Mouse (Mus musculus): ENCODE data around the gene Slc6a3. TPM values are rescaled to one million over a fixed set of nuclear protein-coding genes. Genes with fewer than 3 reads are reported as not detected.

The Slc6a3 gene
- polyA plus RNA-seq, 1 experiment from 2014 or later, result 0.75 TPM

GRCm38 (mm10) chr13:73508817-73509550 lies 27.6 kb upstream of the Slc6a3 start:
- no peaks in the 10 kb centered on the region for H3K27me3 ChIP-seq
- H3K4me2 ChIP-seq, result no peak overlapping the region
- peaks cover 99% of the 10 kb centered on the region for H3K36me3 ChIP-seq (replicated peaks)
- H3K4me1 ChIP-seq (replicated peaks), result no peaks in the 10 kb centered on the region
- H3K4me3 ChIP-seq (replicated peaks), result no peak overlapping the region
- H3K9ac ChIP-seq, result no peak overlapping the region
- H3K27ac ChIP-seq (replicated peaks), result no peak overlapping the region
- H3K9me3 ChIP-seq (replicated peaks), result no peaks in the 10 kb centered on the region
- ATAC-seq (ENCODE audit: insufficient read depth), result no peak
- 88% methylated on average over 8 of the region's 8 CpGs for WGBS (ENCODE audit: insufficient replicate concordance)

DNA sequence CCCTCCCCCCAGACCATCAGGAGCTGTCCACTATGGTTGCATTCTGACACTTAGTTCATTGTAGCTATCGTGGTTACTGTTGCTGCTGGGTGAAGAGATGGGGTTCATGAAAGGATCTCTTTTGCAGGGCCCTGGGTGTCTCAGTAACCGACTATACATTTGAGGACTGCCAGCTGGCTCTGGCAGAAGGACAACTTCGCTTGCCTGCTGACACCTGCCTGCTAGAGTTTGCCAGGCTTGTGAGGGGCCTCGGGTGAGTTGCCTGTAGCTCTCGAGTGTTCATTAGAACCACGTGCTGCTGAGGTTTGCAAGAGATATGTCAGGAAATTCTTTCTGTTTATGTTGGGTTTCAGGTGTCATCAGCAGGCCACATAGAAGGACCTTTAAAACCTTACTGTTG lies 26.7 kb upstream of the Slc6a3 start:
- peaks cover 100% of the 10 kb centered on the region for H3K36me3 ChIP-seq (replicated peaks)
- 83% methylated on average over 6 of the region's 6 CpGs for WGBS (ENCODE audit: insufficient replicate concordance)

DNA sequence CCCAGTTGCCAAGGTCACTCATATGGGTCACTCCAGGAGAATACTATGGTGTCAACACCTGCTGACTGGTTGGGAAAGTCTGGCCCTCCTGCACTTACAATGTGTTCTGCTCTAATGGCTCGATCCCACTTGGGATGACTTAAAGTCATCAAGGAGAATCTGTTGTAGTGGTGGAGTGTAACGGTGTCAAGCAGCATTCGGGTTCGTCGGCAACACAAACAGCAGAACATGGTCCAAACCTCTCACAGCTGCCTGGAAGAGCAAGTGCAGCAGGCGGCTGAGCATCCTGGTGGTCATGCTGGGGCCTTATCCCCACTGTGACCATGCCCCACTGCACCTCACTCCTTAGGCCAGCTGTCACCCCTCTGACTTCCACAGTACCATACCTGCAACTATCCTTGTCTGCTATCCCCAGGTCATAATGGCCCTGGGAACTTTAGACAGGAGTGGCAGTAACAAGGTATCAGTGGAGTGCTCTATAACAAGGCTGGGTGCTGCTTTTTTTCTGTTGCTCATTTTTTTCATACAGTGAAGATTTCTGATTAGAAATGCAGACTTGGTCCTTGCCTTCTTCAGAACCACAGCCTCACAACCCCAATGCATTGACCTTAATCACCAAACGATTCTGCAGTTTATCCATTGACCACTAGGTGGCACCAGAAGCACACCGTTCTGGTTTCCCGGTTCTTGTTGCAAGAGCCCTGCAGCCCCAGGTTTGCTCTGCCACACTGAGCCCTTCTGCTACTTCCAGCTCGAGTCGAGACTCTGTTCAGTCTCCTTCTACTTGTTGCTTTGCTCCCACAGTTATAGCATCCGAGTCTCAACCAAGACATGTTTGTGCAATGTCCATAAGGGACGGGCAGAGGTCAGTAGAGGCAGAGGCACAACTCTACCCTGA lies 23.5 kb upstream of the Slc6a3 start:
- no peaks in the 10 kb centered on the region for H3K27me3 ChIP-seq
- 57% methylated on average over 13 of the region's 13 CpGs for WGBS (ENCODE audit: insufficient replicate concordance)
- ATAC-seq (ENCODE audit: insufficient read depth), result no peak

More for the DNA sequence above, 26.7 kb upstream of the Slc6a3 start:
- Histone ChIP-seq H3K27ac (replicated peaks) (no peak overlapping the region), H3K27me3 (no peaks in the 10 kb centered on the region), H3K4me1 (replicated peaks) (no peaks in the 10 kb centered on the region), H3K4me2 (no peak overlapping the region), H3K9me3 (replicated peaks) (no peaks in the 10 kb centered on the region), H3K4me3 (replicated peaks) (no peak overlapping the region), H3K9ac (no peak overlapping the region)
- no peak for ATAC-seq (ENCODE audit: insufficient read depth)

GRCm38 (mm10) chr13:73516886-73517285 lies 19.7 kb upstream of the Slc6a3 start:
- Histone ChIP-seq H3K4me1 (replicated peaks) (no peaks in the 10 kb centered on the region), H3K4me2 (no peak overlapping the region), H3K36me3 (replicated peaks) (peaks cover 56% of the 10 kb centered on the region), H3K27ac (replicated peaks) (no peak overlapping the region), H3K27me3 (no peaks in the 10 kb centered on the region), H3K9me3 (replicated peaks) (no peaks in the 10 kb centered on the region), H3K9ac (no peak overlapping the region), H3K4me3 (replicated peaks) (no peak overlapping the region)
- WGBS (ENCODE audit: insufficient replicate concordance), result 78% methylated on average over 4 of the region's 4 CpGs
- ATAC-seq (ENCODE audit: insufficient read depth), result peak; percentile 17; the same call in 1 of the 2 replicates

More for the DNA sequence above, 23.5 kb upstream of the Slc6a3 start:
- no peak overlapping the region; the same call in 1 of the 2 replicates for H3K9ac ChIP-seq
- H3K4me3 ChIP-seq (replicated peaks), result no peak overlapping the region
- no peak overlapping the region for H3K4me2 ChIP-seq
- no peak overlapping the region for H3K27ac ChIP-seq (replicated peaks)
- H3K4me1 ChIP-seq (replicated peaks), result no peaks in the 10 kb centered on the region
- H3K36me3 ChIP-seq (replicated peaks), result peaks cover 94% of the 10 kb centered on the region
- no peaks in the 10 kb centered on the region for H3K9me3 ChIP-seq (replicated peaks)

DNA sequence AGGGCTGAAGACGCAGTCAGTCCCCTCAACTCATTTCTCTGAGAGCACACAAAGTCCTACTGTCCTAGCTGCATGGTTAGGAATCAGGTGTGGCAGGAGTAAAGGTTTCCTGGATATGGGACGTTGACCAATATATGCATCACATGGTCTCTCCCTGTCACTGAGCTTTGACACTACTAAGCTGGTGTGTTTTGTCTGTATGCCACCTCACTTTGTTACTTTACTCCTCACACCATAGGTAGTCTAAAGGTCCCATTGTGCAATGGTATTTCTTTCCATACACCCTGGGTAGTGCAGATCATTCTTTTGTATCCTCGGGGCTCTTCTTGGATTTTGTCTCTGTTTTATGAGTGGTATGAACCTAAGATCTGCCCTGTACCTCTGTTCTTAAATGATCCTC lies 2.8 kb upstream of the Slc6a3 start:
- H3K27ac ChIP-seq (replicated peaks), result no peak overlapping the region
- WGBS (ENCODE audit: insufficient replicate concordance), result 68% methylated on average over 3 of the region's 3 CpGs
- no peak overlapping the region for H3K4me2 ChIP-seq
- peaks cover 29% of the 10 kb centered on the region for H3K4me1 ChIP-seq (replicated peaks)
- no peaks in the 10 kb centered on the region for H3K9me3 ChIP-seq (replicated peaks)
- H3K27me3 ChIP-seq, result peaks cover 75% of the 10 kb centered on the region
- H3K9ac ChIP-seq, result no peak overlapping the region
- H3K36me3 ChIP-seq (replicated peaks), result no peaks in the 10 kb centered on the region
- H3K4me3 ChIP-seq (replicated peaks), result no peak overlapping the region
- no peak for ATAC-seq (ENCODE audit: insufficient read depth)

- ATAC-seq (ENCODE audit: insufficient read depth), result no peak
- Histone ChIP-seq H3K4me2 (peak overlapping the region; percentile 88), H3K9ac (peak overlapping the region; percentile 55; the same call in 1 of the 2 replicates), H3K36me3 (replicated peaks) (no peaks in the 10 kb centered on the region), H3K4me3 (replicated peaks) (peak overlapping the region; percentile 57; the same call in 1 of the 2 replicates), H3K9me3 (replicated peaks) (no peaks in the 10 kb centered on the region), H3K4me1 (replicated peaks) (peaks cover 29% of the 10 kb centered on the region), H3K27ac (replicated peaks) (no peak overlapping the region; the same call in 1 of the 2 replicates), H3K27me3 (peaks cover 78% of the 10 kb centered on the region)
- 22% methylated on average over 3 of the region's 3 CpGs for WGBS (ENCODE audit: insufficient replicate concordance)
Observed at GRCm38 (mm10) chr13:73535287-73535686, 1.3 kb upstream of the Slc6a3 start.

DNA sequence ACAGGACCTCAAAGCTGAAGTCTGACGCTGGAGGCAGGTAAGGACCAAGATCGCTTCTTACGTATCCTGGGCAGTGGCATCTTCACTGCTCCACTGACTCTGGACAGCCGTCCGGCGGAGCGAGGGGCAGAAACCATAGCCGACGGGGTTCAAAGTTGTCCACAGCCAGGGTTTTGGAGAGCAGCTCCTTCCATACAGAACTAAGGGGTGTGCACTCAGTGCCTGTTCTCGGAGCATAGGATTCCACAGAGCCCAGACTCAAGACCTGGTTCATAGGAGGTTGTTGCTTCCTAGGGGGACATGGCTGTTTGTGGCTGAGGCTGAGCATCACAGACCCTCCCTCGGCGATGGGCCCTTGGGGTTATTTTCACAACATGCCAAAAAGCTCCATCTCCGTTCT lies 277 bp downstream of the Slc6a3 start:
- no peak overlapping the region for H3K27ac ChIP-seq (replicated peaks)
- peak; percentile 66 for ATAC-seq (ENCODE audit: insufficient read depth)
- peaks cover 29% of the 10 kb centered on the region for H3K4me1 ChIP-seq (replicated peaks)
- peak overlapping the region; percentile 55; the same call in 1 of the 2 replicates for H3K9ac ChIP-seq
- H3K9me3 ChIP-seq (replicated peaks), result no peaks in the 10 kb centered on the region
- WGBS (ENCODE audit: insufficient replicate concordance), result 18% methylated on average over 13 of the region's 13 CpGs
- H3K4me2 ChIP-seq, result peak overlapping the region; percentile 88
- H3K36me3 ChIP-seq (replicated peaks), result no peaks in the 10 kb centered on the region
- peaks cover 79% of the 10 kb centered on the region for H3K27me3 ChIP-seq
- H3K4me3 ChIP-seq (replicated peaks), result peak overlapping the region; percentile 57

DNA sequence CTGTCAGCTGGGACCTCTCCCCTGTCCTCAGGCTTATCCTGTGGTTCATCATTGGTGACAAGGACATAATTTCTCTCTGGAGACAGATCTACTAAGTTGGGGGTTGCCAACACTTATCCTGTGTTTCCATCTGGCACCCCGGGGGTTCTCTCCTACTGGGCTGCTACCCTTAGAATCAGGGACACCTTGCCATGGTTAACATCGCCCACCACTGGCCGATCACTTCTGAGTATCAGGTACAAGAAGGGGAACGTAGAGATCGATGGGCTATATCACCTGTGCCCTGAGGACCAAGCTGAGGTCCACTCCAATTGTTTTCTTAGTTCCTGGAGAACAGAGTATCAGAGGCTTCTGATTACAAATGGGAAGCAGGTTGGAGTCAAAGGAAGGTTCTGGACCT lies 27.7 kb downstream of the Slc6a3 start:
- WGBS (ENCODE audit: insufficient replicate concordance), result 61% methylated on average over 5 of the region's 5 CpGs

DNA sequence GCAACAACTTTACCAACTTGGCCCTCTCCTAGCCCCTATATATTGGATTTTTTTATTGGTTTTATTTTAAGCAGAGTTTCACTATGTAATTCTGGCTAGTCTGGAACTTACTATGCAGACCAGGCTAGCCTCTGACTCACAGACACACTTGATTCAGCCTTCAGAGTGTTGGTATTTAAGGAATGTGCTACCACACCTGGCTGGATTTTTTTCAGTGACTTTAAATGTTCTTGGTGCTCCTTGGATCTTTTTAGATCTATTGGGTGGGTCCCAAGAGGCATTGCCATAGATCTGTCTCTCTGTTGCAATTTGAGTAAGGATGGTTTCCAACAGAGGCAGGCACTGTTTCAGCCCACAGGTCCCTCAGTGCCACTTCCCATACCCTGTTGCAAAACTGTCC lies 38.5 kb downstream of the Slc6a3 start:
- no peaks in the 10 kb centered on the region for H3K9me3 ChIP-seq (replicated peaks)
- no peak for ATAC-seq (ENCODE audit: insufficient read depth)
- H3K4me3 ChIP-seq (replicated peaks), result no peak overlapping the region
- H3K36me3 ChIP-seq (replicated peaks), result no peaks in the 10 kb centered on the region
- no peaks in the 10 kb centered on the region for H3K4me1 ChIP-seq (replicated peaks)
- H3K27ac ChIP-seq (replicated peaks), result no peak overlapping the region
- no peak overlapping the region for H3K9ac ChIP-seq
- H3K27me3 ChIP-seq, result no peaks in the 10 kb centered on the region; the same call in 1 of the 2 replicates
- no peak overlapping the region for H3K4me2 ChIP-seq

More for the DNA sequence above, 27.7 kb downstream of the Slc6a3 start:
- Histone ChIP-seq H3K36me3 (replicated peaks) (no peaks in the 10 kb centered on the region), H3K27ac (replicated peaks) (no peak overlapping the region), H3K4me1 (replicated peaks) (no peaks in the 10 kb centered on the region), H3K4me2 (no peak overlapping the region), H3K4me3 (replicated peaks) (no peak overlapping the region), H3K9me3 (replicated peaks) (no peaks in the 10 kb centered on the region), H3K27me3 (peaks cover 7% of the 10 kb centered on the region; the same call in 1 of the 2 replicates), H3K9ac (no peak overlapping the region)
- ATAC-seq (ENCODE audit: insufficient read depth), result no peak

DNA sequence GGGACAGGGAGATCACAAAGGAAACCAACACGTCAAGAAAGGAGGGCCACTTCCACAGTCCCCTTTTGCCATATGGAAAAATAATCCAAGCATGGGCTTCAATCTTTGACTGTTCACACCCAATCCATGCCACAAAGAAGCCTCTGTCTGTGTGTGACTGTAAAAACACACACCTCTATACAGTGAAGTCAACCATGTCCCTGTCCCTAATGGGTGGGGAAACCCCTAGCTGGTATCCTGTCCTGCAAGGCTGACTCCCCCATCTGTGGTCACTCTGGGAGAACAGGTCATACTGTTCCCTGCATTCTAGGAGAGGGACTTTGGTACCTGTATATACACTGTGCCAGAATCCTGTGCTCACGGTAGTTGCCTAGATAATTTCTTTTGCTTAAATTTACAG lies 40.7 kb downstream of the Slc6a3 start:
- Histone ChIP-seq H3K4me1 (replicated peaks) (no peaks in the 10 kb centered on the region), H3K4me2 (no peak overlapping the region), H3K27me3 (peaks cover 6% of the 10 kb centered on the region; the same call in 1 of the 2 replicates), H3K36me3 (replicated peaks) (no peaks in the 10 kb centered on the region), H3K9ac (no peak overlapping the region), H3K27ac (replicated peaks) (no peak overlapping the region), H3K9me3 (replicated peaks) (no peaks in the 10 kb centered on the region), H3K4me3 (replicated peaks) (no peak overlapping the region)
- 44% methylated on average over 2 of the region's 2 CpGs for WGBS (ENCODE audit: insufficient replicate concordance)
- ATAC-seq (ENCODE audit: insufficient read depth), result no peak

GRCm38 (mm10) chr13:73591488-73591887 lies 54.9 kb downstream of the Slc6a3 start:
- Histone ChIP-seq H3K4me3 (replicated peaks) (no peak overlapping the region), H3K9ac (no peak overlapping the region), H3K36me3 (replicated peaks) (no peaks in the 10 kb centered on the region), H3K4me2 (no peak overlapping the region), H3K27ac (replicated peaks) (no peak overlapping the region), H3K9me3 (replicated peaks) (no peaks in the 10 kb centered on the region), H3K27me3 (0 out of 2 replicates have a peak, but pooled peaks cover 6% of the 10 kb centered on the region), H3K4me1 (replicated peaks) (no peaks in the 10 kb centered on the region)
- ATAC-seq (ENCODE audit: insufficient read depth), result no peak
- 57% methylated on average over 3 of the region's 3 CpGs for WGBS (ENCODE audit: insufficient replicate concordance)

Measured in liver, embryonic 15.5 days (tissue).